Mouse (Mus musculus): ENCODE measurements at regions not wholly inside any gene's neighbourhood (a gene's known extent, or its start where the extent isn't known, plus 50 kb on each side); places are given as distances from the start of the nearest gene placed in this dataset.

- no peak for DNase-seq (ENCODE audit: low read depth, low spot score)
These were observed 127.8 kb downstream of the Stk31 start for GRCm38 (mm10) chr6:49523184-49523583.

GRCm38 (mm10) chr6:49523696-49524095 is 128.3 kb downstream of the Stk31 start:
- Histone ChIP-seq H3K9me3 (ENCODE audit: control insufficient read depth, insufficient read depth, low read depth, low read length) (no peaks in the 10 kb centered on the region), H3K9ac (ENCODE audit: insufficient read depth, low read depth, low read length, poor library complexity, severe bottlenecking) (no peak overlapping the region), H3K4me3 (ENCODE audit: insufficient read depth in 1 of 2, low read depth in 1 of 2, low read length in 2 of 2, poor library complexity in 1 of 2, severe bottlenecking in 1 of 2) (no peak overlapping the region), H3K27ac (ENCODE audit: insufficient read depth, low read depth, low read length, poor library complexity, severe bottlenecking) (no peak overlapping the region), H3K36me3 (ENCODE audit: control insufficient read depth, insufficient read depth, low read length, poor library complexity, severe bottlenecking) (no peaks in the 10 kb centered on the region), H3K4me1 (ENCODE audit: control insufficient read depth in 2 of 2, insufficient read depth in 2 of 2, low read length in 2 of 2, poor library complexity in 1 of 2) (no peaks in the 10 kb centered on the region)
- in situ Hi-C loops (cut with MboI; ENCODE audit: low sequenced_read_pairs in 2 of 2, unreplicated experiment in 2 of 2): no loop called here
- TF ChIP-seq ZNF384 (IDR thresholded peaks at IDR 0.05; ENCODE audit: low read depth, low read length) (no peak), CHD2 (IDR thresholded peaks at IDR 0.05; ENCODE audit: low read depth, low read length) (no peak)
- no peak for DNase-seq (ENCODE audit: low read depth, low spot score)

More at GRCm38 (mm10) chr6:49523184-49523583, 127.8 kb downstream of the Stk31 start:
- H3K4me1 ChIP-seq (ENCODE audit: control insufficient read depth in 2 of 2, insufficient read depth in 2 of 2, low read length in 2 of 2, poor library complexity in 1 of 2): no peaks in the 10 kb centered on the region
- no peaks in the 10 kb centered on the region for H3K9me3 ChIP-seq (ENCODE audit: control insufficient read depth, insufficient read depth, low read depth, low read length)
- no peak overlapping the region for H3K27ac ChIP-seq (ENCODE audit: insufficient read depth, low read depth, low read length, poor library complexity, severe bottlenecking)
- in situ Hi-C loops (cut with MboI; ENCODE audit: low sequenced_read_pairs in 2 of 2, unreplicated experiment in 2 of 2): no loop called here
- no peak overlapping the region for H3K9ac ChIP-seq (ENCODE audit: insufficient read depth, low read depth, low read length, poor library complexity, severe bottlenecking)
- TF ChIP-seq ZNF384 (IDR thresholded peaks at IDR 0.05; ENCODE audit: low read depth, low read length) (no peak), MAFK (IDR thresholded peaks at IDR 0.05; ENCODE audit: insufficient read depth, low read depth, low read length) (no peak), ZC3H11A (IDR thresholded peaks at IDR 0.05; ENCODE audit: borderline replicate concordance, low read depth, low read length) (no peak), HCFC1 (IDR thresholded peaks at IDR 0.05; ENCODE audit: borderline replicate concordance, insufficient read depth, low read length) (no peak), CHD2 (IDR thresholded peaks at IDR 0.05; ENCODE audit: low read depth, low read length) (no peak)
- H3K36me3 ChIP-seq (ENCODE audit: control insufficient read depth, insufficient read depth, low read length, poor library complexity, severe bottlenecking): no peaks in the 10 kb centered on the region
- no peak overlapping the region for H3K4me3 ChIP-seq (ENCODE audit: insufficient read depth in 1 of 2, low read depth in 1 of 2, low read length in 2 of 2, poor library complexity in 1 of 2, severe bottlenecking in 1 of 2)

GRCm38 (mm10) chr6:49533956-49534355 is 138.6 kb downstream of the Stk31 start:
- in situ Hi-C loops (cut with MboI; ENCODE audit: low sequenced_read_pairs in 2 of 2, unreplicated experiment in 2 of 2): no loop called here
- Histone ChIP-seq H3K9me3 (ENCODE audit: control insufficient read depth, insufficient read depth, low read depth, low read length) (no peaks in the 10 kb centered on the region), H3K4me3 (ENCODE audit: insufficient read depth in 1 of 2, low read depth in 1 of 2, low read length in 2 of 2, poor library complexity in 1 of 2, severe bottlenecking in 1 of 2) (no peak overlapping the region), H3K36me3 (ENCODE audit: control insufficient read depth, insufficient read depth, low read length, poor library complexity, severe bottlenecking) (no peaks in the 10 kb centered on the region), H3K27ac (ENCODE audit: insufficient read depth, low read depth, low read length, poor library complexity, severe bottlenecking) (no peak overlapping the region), H3K9ac (ENCODE audit: insufficient read depth, low read depth, low read length, poor library complexity, severe bottlenecking) (no peak overlapping the region), H3K4me1 (ENCODE audit: control insufficient read depth in 2 of 2, insufficient read depth in 2 of 2, low read length in 2 of 2, poor library complexity in 1 of 2) (no peaks in the 10 kb centered on the region)
- TF ChIP-seq CHD2 (IDR thresholded peaks at IDR 0.05; ENCODE audit: low read depth, low read length) (no peak), ZC3H11A (IDR thresholded peaks at IDR 0.05; ENCODE audit: borderline replicate concordance, low read depth, low read length) (peak; percentile 77; the same call in 1 of the 2 replicates), ZNF384 (IDR thresholded peaks at IDR 0.05; ENCODE audit: low read depth, low read length) (no peak)
- peak; percentile 43 for DNase-seq (ENCODE audit: low read depth, low spot score)

GRCm38 (mm10) chr6:49534551-49534950 is 139.1 kb downstream of the Stk31 start:
- no peaks in the 10 kb centered on the region for H3K4me1 ChIP-seq (ENCODE audit: control insufficient read depth in 2 of 2, insufficient read depth in 2 of 2, low read length in 2 of 2, poor library complexity in 1 of 2)
- H3K9me3 ChIP-seq (ENCODE audit: control insufficient read depth, insufficient read depth, low read depth, low read length): no peaks in the 10 kb centered on the region
- no peak overlapping the region for H3K27ac ChIP-seq (ENCODE audit: insufficient read depth, low read depth, low read length, poor library complexity, severe bottlenecking)
- TF ChIP-seq CHD2 (IDR thresholded peaks at IDR 0.05; ENCODE audit: low read depth, low read length) (no peak), MAFK (IDR thresholded peaks at IDR 0.05; ENCODE audit: insufficient read depth, low read depth, low read length) (no peak), ZNF384 (IDR thresholded peaks at IDR 0.05; ENCODE audit: low read depth, low read length) (no peak), ZC3H11A (IDR thresholded peaks at IDR 0.05; ENCODE audit: borderline replicate concordance, low read depth, low read length) (no peak), HCFC1 (IDR thresholded peaks at IDR 0.05; ENCODE audit: borderline replicate concordance, insufficient read depth, low read length) (no peak)
- H3K36me3 ChIP-seq (ENCODE audit: control insufficient read depth, insufficient read depth, low read length, poor library complexity, severe bottlenecking): no peaks in the 10 kb centered on the region
- H3K9ac ChIP-seq (ENCODE audit: insufficient read depth, low read depth, low read length, poor library complexity, severe bottlenecking): no peak overlapping the region
- no peak overlapping the region for H3K4me3 ChIP-seq (ENCODE audit: insufficient read depth in 1 of 2, low read depth in 1 of 2, low read length in 2 of 2, poor library complexity in 1 of 2, severe bottlenecking in 1 of 2)
- DNase-seq (ENCODE audit: low read depth, low spot score): no peak
- in situ Hi-C loops (cut with MboI; ENCODE audit: low sequenced_read_pairs in 2 of 2, unreplicated experiment in 2 of 2): no loop called here

- in situ Hi-C loops (cut with MboI; ENCODE audit: low sequenced_read_pairs in 2 of 2, unreplicated experiment in 2 of 2): no loop called here
- no peak overlapping the region for H3K27ac ChIP-seq (ENCODE audit: insufficient read depth, low read depth, low read length, poor library complexity, severe bottlenecking)
- H3K9ac ChIP-seq (ENCODE audit: insufficient read depth, low read depth, low read length, poor library complexity, severe bottlenecking): no peak overlapping the region
- no peak for DNase-seq (ENCODE audit: low read depth, low spot score)
- H3K9me3 ChIP-seq (ENCODE audit: control insufficient read depth, insufficient read depth, low read depth, low read length): no peaks in the 10 kb centered on the region
- TF ChIP-seq CHD2 (IDR thresholded peaks at IDR 0.05; ENCODE audit: low read depth, low read length) (no peak), ZNF384 (IDR thresholded peaks at IDR 0.05; ENCODE audit: low read depth, low read length) (no peak), ZC3H11A (IDR thresholded peaks at IDR 0.05; ENCODE audit: borderline replicate concordance, low read depth, low read length) (no peak), MAFK (IDR thresholded peaks at IDR 0.05; ENCODE audit: insufficient read depth, low read depth, low read length) (no peak), HCFC1 (IDR thresholded peaks at IDR 0.05; ENCODE audit: borderline replicate concordance, insufficient read depth, low read length) (no peak)
- no peak overlapping the region for H3K4me3 ChIP-seq (ENCODE audit: insufficient read depth in 1 of 2, low read depth in 1 of 2, low read length in 2 of 2, poor library complexity in 1 of 2, severe bottlenecking in 1 of 2)
- H3K36me3 ChIP-seq (ENCODE audit: control insufficient read depth, insufficient read depth, low read length, poor library complexity, severe bottlenecking): no peaks in the 10 kb centered on the region
- no peaks in the 10 kb centered on the region for H3K4me1 ChIP-seq (ENCODE audit: control insufficient read depth in 2 of 2, insufficient read depth in 2 of 2, low read length in 2 of 2, poor library complexity in 1 of 2)
These were observed 149.5 kb downstream of the Stk31 start for GRCm38 (mm10) chr6:49544946-49545345.
